Mouse (Mus musculus) retina, embryonic 14.5 days (tissue): ENCODE results near the gene Nhp2.
"Not testable (repeated sequence)": the region's sequence is repeated elsewhere in the genome, so short reads cannot be mapped to it uniquely, and the experiment has no call there.

Source experiments
- DNase-seq: peaks from one replicate; pipeline ENCODE4 v3.0.0-alpha.2; 2015; ENCODE audit warnings: low spot score

The Nhp2 gene

DNA sequence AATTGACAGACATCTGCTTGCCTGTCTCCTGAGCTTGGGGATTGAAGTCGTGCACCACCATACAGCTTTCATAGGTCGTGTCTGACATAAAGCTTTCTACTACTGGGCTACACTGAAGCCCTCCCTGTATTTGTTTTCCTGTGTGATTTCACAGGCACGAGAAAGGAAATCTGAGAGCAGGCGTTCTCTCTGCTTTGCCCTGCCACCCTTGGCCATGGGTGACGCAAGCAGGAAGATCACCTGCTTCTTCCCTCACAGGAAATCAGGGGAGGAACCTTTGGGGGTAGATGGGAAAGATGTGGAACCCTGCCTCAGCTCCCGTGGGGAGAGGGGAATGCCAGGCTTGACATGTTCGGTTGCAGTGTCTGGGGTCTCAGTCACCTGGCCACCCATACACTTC, 38.8 kb downstream of the Nhp2 start:
- DNase-seq = no peak

GRCm38 (mm10) chr11:51658705-51659104, 39.2 kb downstream of the Nhp2 start:
- DNase-seq = no peak

DNA sequence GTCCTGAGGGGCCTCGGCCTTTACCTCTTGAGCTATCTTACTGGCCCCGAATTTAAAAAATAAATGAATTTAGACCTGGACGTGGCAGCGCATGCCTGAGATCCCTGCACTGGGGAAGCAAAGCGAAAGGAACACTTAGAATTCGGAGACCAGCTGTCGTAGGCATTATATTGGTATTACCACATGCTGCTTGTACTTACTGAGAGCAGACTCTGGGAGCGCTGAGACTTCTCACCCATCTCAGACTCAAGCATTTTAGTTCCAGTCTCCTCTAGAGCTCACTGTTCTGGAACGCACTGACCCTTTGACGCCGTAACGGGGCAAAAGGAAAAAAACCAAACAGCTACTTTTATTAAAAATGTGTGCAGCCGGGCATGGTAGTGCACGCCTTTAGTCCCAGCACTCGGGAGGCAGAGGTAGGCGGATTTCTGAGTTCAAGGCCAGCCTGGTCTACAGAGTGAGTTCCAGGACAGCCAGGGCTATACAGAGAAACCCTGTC, 42.4 kb downstream of the Nhp2 start:
- no peak for DNase-seq

- DNase-seq = no peak
These were observed 43.1 kb downstream of the Nhp2 start for GRCm38 (mm10) chr11:51662632-51663031.

DNA sequence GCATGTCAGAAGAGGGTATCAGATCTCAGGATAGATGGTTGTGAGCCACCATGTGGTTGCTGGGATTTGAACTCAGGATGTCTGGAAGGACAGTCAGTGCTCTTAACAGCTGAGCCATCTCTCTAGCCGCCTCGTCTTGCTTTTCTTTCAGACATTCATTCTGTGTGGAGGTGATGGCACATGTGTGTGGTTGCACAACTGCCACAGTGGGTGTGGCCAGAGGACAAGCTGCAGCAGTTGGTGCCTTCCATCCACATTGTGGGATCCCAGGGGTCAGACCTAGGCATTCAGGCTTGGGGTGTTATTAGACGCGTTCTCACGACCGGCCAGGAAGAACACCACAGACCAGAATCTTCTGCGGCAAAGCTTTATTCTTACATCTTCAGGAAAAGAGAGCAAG, 45.2 kb downstream of the Nhp2 start:
- DNase-seq = not testable (repeated sequence)

DNA sequence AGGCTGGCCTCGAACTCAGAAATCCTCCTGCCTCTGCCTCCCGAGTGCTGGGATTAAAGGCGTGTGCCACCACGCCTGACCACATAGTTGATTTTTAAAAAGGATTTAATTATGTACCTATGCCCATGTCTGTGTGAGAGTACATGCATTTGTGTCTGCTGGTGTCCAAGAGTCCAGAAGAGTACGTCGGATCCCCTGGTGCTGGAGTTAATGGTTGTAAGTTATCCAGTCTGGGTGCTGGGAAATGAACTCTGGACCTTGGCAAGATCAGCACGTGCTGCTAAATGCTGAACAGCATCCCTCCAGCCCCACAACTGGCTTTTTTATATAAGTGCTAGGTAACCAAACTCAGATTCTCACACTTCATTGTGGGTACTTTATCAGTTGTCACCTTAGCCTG, 51.3 kb downstream of the Nhp2 start:
- DNase-seq = no peak

GRCm38 (mm10) chr11:51671376-51671775, 51.8 kb downstream of the Nhp2 start:
- DNase-seq = no peak

DNA sequence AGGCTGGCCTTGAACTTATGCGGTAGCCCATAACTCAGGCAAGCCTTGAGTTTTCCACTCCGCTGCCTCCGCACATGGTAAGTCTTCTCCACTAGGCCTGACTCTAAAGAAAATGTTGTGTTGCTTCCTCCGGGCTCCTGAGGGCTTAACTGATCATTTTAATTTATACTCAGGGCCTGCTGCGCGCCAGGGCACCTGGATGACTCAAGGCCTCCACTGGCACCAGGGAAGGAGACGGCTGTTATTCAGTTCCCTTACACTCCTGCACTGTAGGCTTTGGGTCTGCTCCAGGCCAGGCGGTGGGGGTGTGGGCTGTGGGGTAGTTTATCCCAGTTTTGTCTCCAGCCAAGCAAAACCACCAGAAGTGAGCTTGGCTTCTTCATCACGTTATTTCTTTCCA, 53.8 kb downstream of the Nhp2 start:
- DNase-seq = no peak
